Mouse (Mus musculus) ZHBTc4 (cell line): ENCODE results near the gene Cxcl15.
"Not testable (repeated sequence)": the region's sequence is repeated elsewhere in the genome, so short reads cannot be mapped to it uniquely, and the experiment has no call there.

ENCODE experiments used
- DNase-seq: peaks from one replicate; pipeline ENCODE4 v3.0.0-alpha.2; 2011; ENCODE audit warnings: low read depth, low spot score

Cxcl15 gene

DNA sequence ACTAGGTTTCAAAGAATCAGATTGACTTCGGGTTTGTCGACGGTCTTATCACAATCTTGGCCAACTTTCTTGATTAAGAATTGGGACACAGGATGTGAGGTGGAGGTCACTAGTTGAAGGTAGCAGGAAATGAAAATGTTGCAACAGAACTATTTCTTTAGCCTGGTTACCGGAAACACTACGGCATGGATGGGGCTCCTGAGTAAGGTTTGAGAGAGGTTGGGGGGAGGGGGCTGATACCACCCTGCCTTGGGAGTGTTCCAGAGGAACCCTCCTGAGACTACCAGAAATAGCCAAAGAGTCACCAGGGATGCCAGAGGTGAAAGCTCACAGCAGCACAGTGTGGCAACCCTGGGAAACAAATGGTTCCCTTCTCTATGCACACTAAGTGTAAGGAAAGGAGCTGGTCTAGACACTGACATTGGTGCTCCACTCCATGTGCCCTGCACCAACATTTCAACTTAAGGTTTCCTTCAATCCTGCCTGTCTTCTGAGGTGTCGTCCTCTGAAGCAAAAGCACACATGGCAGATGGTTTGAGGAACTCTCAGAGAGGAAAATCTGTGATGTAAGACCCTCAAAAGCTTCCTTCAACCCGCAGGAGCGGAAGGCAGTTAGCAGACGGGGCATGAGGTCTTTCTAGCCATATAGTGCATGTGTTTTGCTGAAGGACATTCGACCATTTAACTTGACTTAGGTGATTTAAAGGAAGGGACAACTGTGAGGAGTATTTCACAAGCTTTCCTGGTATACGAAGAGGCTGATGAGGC, 4.8 kb upstream of the Cxcl15 start:
- DNase-seq = no peak

DNA sequence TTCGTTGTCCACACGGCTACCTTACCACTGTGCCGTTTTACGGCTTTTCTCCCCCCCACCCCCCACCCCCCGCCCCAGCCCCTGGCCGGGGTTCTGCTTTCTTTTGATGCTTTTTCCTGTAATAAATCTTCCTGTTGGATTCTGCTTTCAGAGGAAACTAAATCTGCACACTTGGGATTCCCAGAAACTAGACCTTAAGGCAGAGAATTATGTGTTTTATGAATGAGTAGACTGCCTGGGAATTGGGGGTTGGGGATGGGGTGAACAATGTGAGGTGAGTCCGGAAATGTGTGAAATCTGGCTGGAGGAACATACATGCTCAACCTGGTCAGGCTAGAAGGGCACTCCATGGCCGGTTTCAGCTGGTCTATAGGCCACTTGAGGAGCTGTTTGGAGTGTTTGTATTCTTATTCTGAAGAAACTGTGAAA, 4.2 kb upstream of the Cxcl15 start:
- DNase-seq = no peak

DNA sequence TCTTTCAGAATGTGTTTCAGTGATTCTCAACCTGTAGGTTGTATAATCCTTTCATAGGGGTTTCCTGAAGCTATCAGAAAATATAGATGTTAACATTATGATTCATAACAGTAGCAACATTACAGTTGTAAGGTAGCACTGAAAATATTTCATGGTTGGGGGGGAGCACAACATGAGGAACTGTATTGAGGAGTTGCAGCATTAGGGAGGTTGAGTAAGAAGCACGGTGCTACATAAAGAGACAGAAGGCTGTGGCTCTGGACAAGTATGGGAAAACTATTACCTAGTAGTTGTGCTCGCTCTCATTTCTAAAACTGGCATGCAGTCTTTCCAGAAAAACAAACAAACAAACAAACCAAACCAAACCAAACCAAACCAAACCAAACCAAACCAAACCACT, 1.1 kb downstream of the Cxcl15 start:
- not testable (repeated sequence) for DNase-seq

DNA sequence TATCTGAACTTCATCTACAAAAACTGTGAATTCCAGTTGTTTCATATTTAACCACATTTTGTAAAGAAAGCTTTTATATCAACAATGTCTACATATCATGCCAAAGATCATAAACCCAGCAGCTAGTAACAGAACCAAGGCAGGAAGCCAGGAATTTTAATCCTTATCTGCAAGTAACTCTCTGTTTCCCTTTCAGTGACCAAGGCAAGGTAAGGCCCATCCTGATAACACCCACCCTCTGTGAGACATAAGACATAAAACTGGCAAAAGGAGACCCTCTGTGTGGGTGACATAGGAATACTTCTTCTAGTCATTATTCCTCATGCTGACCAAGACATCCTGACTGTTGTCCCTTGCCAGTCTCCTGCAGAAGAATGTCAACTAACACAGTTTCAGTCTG, 10.2 kb downstream of the Cxcl15 start:
- no peak for DNase-seq

DNA sequence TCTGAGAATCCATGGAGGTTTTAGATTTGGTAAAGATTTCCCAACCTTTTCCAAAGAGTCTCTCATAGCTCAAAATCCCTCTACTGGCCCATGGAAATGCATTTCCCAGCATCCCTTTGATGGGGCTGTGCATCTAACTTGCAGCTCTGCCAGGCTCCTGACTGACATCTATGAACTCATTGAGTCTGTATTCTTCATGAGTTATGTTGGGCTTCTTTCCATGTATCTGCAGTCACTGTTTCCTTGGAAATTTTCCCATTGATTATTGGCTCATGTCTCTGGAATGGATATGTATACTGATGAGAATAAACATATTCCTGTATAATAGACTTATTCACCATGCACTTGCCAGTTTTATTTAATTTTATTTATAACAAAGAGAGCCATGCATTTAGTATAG, 11.7 kb downstream of the Cxcl15 start:
- no peak for DNase-seq

DNA sequence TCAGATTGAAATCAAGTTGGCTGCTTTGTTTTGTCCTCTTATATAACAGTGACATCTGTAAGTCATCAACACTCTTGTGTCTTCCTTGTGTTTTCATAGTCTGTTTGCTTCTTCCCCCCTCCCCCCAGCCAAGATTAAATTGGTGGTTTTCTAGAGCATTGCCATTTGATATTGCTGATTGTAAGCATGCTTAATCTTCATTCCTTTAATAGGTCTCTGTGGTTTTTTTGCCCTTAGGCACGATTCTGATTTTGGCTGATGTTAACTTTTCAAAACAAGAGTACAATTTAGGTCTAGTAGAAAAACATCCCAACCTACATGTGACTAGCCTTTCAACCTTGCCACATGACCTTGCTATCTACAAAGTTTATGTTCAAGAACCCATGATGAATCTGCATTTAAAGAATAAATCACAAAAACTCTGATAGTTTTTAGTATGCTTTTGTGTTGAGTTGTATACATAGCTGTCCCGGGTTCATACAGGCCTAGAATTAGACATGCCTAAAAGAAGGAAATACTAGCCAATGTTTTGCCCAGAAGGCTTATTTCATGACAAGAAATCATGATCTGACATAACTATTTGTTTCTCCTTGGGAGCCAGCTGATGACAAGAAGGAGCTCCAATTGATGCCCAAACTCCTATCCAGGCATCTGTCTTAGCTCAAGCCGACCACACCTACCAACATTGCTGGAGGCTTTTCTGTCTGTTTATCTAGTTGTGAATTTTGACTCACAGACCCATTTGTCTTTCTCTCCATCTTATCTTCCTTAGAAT, 13.0 kb downstream of the Cxcl15 start:
- DNase-seq = no peak

DNA sequence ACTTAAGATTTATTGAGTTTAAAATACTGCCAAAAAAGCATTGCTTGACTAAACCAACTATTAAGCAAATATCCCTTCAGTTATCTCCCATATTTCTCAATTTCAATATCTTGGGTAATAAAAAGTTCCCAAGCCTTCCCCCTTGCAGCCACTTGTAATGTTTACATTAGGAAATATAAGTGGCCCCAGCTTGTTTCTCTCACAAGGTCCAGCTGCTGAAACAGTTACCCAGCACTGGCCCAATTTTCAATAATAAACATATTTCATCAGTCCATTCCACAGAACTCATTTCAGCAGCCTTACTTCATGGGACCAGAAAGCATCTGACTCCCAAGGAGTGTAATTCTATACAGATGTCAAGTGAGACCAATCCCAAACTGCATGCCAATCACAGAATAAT, 25.4 kb downstream of the Cxcl15 start:
- DNase-seq = no peak

DNA sequence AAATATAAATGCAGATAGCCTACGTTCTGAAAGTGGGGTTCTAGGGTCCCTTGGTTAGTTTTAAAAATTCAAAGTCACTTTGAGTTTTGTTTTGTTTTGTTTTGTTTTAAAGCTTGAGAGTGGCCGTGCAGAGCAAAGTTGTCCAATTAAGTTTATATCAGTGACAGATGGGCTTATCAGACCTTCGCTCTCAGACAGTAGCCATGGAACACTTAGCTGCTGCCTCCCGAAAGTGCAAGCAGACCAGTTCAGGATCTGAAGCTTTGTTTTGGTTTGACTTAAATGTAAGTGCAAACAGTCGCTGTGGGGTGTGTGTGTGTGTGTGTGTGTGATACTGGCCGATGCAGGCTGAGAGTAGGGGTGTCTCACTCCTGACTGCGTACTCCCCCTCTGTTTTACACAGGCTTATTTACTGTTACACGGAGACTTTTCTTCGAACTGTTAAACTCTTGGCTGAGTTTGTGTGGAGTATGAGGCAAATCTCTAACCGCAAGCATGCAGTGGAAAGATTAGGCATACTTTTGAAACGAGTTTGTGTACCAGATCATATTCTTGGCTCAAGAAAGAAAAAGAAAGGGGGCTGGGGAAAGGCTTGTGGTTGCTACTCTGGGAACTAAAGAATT, 37.9 kb downstream of the Cxcl15 start:
- no peak for DNase-seq

DNA sequence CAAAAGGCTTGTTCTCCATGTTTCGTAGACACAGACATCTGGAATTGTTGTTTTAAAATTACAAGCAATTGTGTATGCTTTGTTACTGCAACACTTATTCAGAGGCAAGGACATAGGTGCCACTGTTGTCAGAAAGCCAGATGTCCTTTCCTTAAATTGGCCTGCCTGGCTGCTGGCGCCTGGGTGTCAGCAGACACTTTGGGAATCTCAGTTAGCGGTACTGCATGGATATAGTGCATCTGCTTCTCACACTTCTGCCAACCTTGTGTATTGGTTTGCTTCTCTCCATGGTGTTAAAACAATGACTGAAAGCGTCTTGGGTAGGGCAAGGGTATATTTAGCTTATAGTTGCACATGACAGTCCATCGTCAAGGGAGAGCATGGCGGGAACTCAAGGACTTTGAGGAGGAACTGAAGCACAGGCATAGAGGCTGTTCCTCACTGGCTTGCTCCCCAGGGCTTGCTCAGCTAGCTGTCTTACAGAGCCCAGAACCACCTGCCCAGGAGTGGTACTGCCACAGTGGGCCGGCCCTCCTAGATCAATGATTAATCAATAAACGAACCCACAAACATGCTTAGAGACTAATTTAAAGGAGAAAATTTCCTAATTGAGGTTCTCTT, 38.5 kb downstream of the Cxcl15 start:
- DNase-seq = no peak

DNA sequence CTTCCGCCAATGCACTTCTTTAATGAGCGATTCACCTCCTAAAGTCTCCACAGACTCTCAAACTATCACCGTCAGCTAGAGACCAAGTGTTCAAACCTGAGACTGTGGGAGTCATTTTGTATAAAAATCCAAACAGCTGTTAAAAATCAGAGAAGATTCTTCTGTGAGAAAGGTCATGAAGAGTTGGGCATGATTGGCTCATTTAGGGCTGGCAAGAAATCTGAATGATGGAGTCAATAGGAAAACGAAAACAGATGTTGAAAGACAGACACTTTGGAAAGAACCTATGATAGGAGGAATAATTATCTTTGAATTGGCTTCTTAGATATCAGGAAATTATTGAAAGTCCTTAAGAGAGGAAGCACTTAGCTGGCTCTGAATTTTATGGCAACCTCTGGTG, 40.1 kb downstream of the Cxcl15 start:
- no peak for DNase-seq

DNA sequence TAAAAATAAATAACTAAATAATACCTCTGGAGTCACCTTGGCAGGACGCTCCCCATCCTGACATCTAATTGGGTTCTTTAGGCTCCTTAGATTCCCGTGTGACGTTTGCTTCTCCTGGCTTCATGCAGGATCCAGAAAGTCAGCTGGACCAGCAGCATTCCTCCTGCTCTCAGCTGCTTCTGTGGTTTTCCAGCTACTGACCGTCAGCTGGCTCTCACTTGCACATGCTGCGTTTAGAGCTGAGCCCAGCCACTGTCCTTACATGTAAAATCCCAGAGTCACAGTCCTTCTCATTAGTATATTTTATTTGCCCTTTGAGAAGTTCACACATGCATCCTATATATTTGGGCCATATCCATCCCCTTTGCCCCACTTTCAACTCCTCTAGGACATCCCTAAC, 44.2 kb downstream of the Cxcl15 start:
- DNase-seq = no peak

DNA sequence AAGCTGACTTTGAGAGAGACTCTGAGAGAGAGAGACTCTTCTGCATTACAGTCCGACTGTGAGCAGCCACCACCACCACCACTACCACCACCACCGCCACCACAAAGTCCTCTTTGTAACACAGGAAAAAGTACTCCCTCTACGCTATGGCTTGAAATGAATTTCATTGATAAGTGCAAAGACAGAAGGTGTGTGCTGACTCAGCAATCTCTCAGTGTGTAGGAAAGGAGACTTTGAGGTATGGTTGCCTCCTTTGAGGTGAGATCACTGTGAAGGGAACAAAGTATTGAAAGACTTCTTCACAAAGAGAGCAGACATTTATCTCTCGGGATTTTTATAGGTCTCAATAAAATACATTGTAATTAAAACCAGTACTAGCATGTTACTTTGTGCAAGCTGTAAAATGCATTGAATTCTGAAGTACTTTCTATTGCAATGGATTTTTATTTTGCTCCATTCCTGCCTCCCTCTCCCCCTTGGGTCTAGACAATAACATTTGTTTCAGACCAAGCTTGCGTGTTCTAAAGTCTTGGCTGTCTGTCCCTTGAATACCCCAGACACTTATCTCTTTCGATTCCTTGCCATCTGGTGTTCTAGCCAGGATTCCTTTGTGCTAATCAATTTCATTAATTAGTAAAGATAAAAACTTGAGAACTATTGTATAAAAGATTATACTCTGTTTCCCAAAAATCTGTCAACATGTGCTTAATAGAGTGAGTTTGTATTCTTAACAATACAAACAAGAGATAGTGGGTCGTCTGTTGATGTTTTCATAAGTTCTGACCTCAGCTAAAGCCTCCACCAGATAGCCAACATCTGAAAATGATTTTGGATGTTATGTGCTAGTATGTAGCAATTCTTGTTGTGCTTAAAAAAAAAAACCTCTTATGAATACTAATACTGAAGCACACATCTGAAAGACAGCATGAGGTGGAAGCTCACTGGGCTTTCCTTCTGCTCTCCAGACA, 46.9 kb downstream of the Cxcl15 start:
- no peak for DNase-seq

DNA sequence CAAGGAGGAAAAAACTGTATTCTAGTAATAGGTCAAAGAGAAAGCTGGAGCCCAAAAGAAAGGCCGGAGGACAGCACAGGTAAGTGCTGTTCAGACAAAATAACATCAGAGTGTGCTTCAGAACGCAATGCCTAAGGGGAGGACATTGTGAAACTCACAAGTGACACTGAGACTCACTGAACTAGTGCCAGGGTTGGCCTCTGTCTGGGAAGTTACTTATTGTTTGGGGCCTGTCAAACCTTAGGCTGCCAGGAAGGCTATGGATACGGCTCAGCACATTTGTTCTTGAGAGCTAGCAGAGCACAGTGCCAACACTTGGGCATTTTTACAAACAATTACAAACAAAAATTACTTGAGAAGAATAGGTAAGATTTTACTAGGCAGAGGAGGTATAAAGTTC, 49.6 kb downstream of the Cxcl15 start:
- DNase-seq = no peak

DNA sequence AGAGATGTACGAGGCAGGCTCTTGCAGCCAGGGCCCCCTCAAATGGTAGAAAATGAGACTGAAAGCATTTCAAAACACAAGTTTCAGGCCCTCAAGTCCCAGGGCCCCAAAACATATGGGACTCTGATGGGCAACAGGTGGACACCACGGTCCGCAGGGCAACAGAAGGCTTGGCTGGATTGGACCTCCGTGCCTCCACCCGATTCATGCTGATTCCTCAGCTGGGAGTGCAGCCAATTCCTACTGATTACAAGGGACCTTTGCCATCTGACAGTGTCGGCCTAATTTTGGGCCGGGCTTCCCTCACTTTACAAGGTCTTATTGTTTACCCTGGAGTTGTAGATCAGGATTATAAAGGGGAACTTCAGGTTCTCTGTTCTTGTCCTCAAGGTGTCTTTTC, 55.8 kb downstream of the Cxcl15 start:
- DNase-seq = not testable (repeated sequence)

DNA sequence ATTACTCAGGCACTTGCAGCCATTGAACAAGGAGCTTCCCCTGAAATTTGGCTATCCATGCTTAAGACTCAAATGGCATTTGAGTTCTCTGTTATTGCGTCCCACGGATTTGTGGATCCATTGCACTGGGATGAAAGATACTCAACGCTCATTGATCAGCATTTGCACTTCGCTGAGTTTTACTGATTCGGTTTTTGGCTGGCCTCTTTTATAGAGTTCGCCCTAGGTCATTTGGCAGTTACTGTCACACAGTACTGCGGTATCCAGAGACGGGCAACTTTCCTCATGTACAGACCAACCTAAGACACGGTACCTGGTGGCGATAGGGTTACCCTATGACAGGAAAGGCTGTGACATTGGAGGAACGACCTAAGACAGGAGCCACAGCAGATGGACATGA, 57.1 kb downstream of the Cxcl15 start:
- DNase-seq = not testable (repeated sequence)
